Mouse (Mus musculus): ENCODE results near the gene Taco1. TPM values are rescaled to one million over a fixed set of nuclear protein-coding genes. Genes with fewer than 3 reads are reported as not detected.
A peak's percentile ranks its signal among the peaks of the same experiment; 100 is the strongest.

Taco1 gene
- polyA plus RNA-seq, 1 experiment from 2014 or later: 12.8 TPM

GRCm38 (mm10) chr11:106122221-106122620 lies 56.4 kb downstream of the Taco1 start:
- Histone ChIP-seq H3K9ac (ENCODE audit: low read depth, low read length) (no peak overlapping the region), H3K9me3 (ENCODE audit: control insufficient read depth, low read length) (no peaks in the 10 kb centered on the region), H3K27me3 (replicated peaks; ENCODE audit: control insufficient read depth, insufficient read depth, low read length) (no peaks in the 10 kb centered on the region), H3K4me1 (replicated peaks; ENCODE audit: control insufficient read depth, insufficient read depth, low read length) (0 out of 2 replicates have a peak, but pooled peaks cover 6% of the 10 kb centered on the region), H3K27ac (ENCODE audit: low read depth, low read length) (peak overlapping the region; percentile 59; the same call in 1 of the 2 replicates), H3K4me3 (ENCODE audit: low read depth, low read length) (no peak overlapping the region), H3K4me2 (no peak overlapping the region), H3K36me3 (ENCODE audit: control insufficient read depth, insufficient read depth, low read length) (peaks cover 6% of the 10 kb centered on the region; the same call in 1 of the 2 replicates)
- 80% methylated on average over 5 of the region's 5 CpGs for WGBS
- ATAC-seq (replicated peaks; ENCODE audit: low FRiP score) (no peak), DNase-seq (ENCODE audit: low spot score) (no peak)

GRCm38 (mm10) chr11:106122736-106123135 lies 56.9 kb downstream of the Taco1 start:
- no peak overlapping the region for H3K4me3 ChIP-seq (ENCODE audit: low read depth, low read length)
- peak overlapping the region; percentile 59 for H3K27ac ChIP-seq (ENCODE audit: low read depth, low read length)
- H3K4me1 ChIP-seq (replicated peaks; ENCODE audit: control insufficient read depth, insufficient read depth, low read length): 0 out of 2 replicates have a peak, but pooled peaks cover 6% of the 10 kb centered on the region
- H3K9me3 ChIP-seq (ENCODE audit: control insufficient read depth, low read length): no peaks in the 10 kb centered on the region
- H3K27me3 ChIP-seq (replicated peaks; ENCODE audit: control insufficient read depth, insufficient read depth, low read length): no peaks in the 10 kb centered on the region
- peaks cover 6% of the 10 kb centered on the region; the same call in 1 of the 2 replicates for H3K36me3 ChIP-seq (ENCODE audit: control insufficient read depth, insufficient read depth, low read length)
- DNase-seq (ENCODE audit: low spot score) (no peak), ATAC-seq (replicated peaks; ENCODE audit: low FRiP score) (no peak)
- no peak overlapping the region for H3K4me2 ChIP-seq
- no peak overlapping the region for H3K9ac ChIP-seq (ENCODE audit: low read depth, low read length)
- WGBS: 44% methylated on average over 3 of the region's 3 CpGs

Other genes with a start within 250 kb of the Taco1 start
- 3.4 and 4.8 TPM in 2 replicates for gene Cyb561, start 112.7 kb upstream of the Taco1 start, polyA plus RNA-seq (2014; fragmentation: Nextera tagmentation; extraction: Ambion mirVana)
- gene Ace, start 98.1 kb upstream of the Taco1 start, polyA plus RNA-seq (2014; fragmentation: Nextera tagmentation; extraction: Ambion mirVana): 0.26 and 0.39 TPM in 2 replicates
- not detected in 2 replicates for gene Ace3, start 71.4 kb upstream of the Taco1 start, polyA plus RNA-seq (2014; fragmentation: Nextera tagmentation; extraction: Ambion mirVana)
- gene Kcnh6, start 57.9 kb upstream of the Taco1 start, polyA plus RNA-seq (2014; fragmentation: Nextera tagmentation; extraction: Ambion mirVana): 0.12 and 0.26 TPM in 2 replicates
- gene Dcaf7, start 29.2 kb upstream of the Taco1 start, polyA plus RNA-seq (2014; fragmentation: Nextera tagmentation; extraction: Ambion mirVana): 53.9 and 61.2 TPM in 2 replicates
- 12.8 and 17.4 TPM in 2 replicates for gene Map3k3, start 18.6 kb downstream of the Taco1 start, polyA plus RNA-seq (2014; fragmentation: Nextera tagmentation; extraction: Ambion mirVana)
- gene Gm10840, start 94.8 kb downstream of the Taco1 start, polyA plus RNA-seq (2014; fragmentation: Nextera tagmentation; extraction: Ambion mirVana): not detected in 2 replicates
- 172 and 182 TPM in 2 replicates for gene Limd2, start 94.8 kb downstream of the Taco1 start, polyA plus RNA-seq (2014; fragmentation: Nextera tagmentation; extraction: Ambion mirVana)
- gene Strada, start 136.1 kb downstream of the Taco1 start, polyA plus RNA-seq (2014; fragmentation: Nextera tagmentation; extraction: Ambion mirVana): 22.0 and 24.3 TPM in 2 replicates
- 73.3 and 76.0 TPM in 2 replicates for gene Ccdc47, start 150.3 kb downstream of the Taco1 start, polyA plus RNA-seq (2014; fragmentation: Nextera tagmentation; extraction: Ambion mirVana)
- gene Ddx42, start 150.9 kb downstream of the Taco1 start, polyA plus RNA-seq (2014; fragmentation: Nextera tagmentation; extraction: Ambion mirVana): 63.3 and 68.2 TPM in 2 replicates
- 110 and 117 TPM in 2 replicates for gene Ftsj3, start 190.0 kb downstream of the Taco1 start, polyA plus RNA-seq (2014; fragmentation: Nextera tagmentation; extraction: Ambion mirVana)
- 304 and 310 TPM in 2 replicates for gene Psmc5, start 190.1 kb downstream of the Taco1 start, polyA plus RNA-seq (2014; fragmentation: Nextera tagmentation; extraction: Ambion mirVana)
- 60.3 and 62.9 TPM in 2 replicates for gene Smarcd2, start 206.9 kb downstream of the Taco1 start, polyA plus RNA-seq (2014; fragmentation: Nextera tagmentation; extraction: Ambion mirVana)
- 0.66 and 1.2 TPM in 2 replicates for gene Tcam1, start 210.6 kb downstream of the Taco1 start, polyA plus RNA-seq (2014; fragmentation: Nextera tagmentation; extraction: Ambion mirVana)
- not detected in 2 replicates for gene Gh, start 235.8 kb downstream of the Taco1 start, polyA plus RNA-seq (2014; fragmentation: Nextera tagmentation; extraction: Ambion mirVana)
- gene Cd79b, start 248.7 kb downstream of the Taco1 start, polyA plus RNA-seq (2014; fragmentation: Nextera tagmentation; extraction: Ambion mirVana): 5.9 and 6.3 TPM in 2 replicates